Mouse (Mus musculus) testis, postnatal 14 days (tissue): ENCODE measurements at regions not wholly inside any gene's neighbourhood (a gene's known extent, or its start where the extent isn't known, plus 50 kb on each side); places are given as distances from the start of the nearest gene placed in this dataset.

Experiments used
- DNase-seq: peaks from one replicate; pipeline ENCODE4 v3.0.0; 2021; ENCODE audit warnings: low spot score

DNA sequence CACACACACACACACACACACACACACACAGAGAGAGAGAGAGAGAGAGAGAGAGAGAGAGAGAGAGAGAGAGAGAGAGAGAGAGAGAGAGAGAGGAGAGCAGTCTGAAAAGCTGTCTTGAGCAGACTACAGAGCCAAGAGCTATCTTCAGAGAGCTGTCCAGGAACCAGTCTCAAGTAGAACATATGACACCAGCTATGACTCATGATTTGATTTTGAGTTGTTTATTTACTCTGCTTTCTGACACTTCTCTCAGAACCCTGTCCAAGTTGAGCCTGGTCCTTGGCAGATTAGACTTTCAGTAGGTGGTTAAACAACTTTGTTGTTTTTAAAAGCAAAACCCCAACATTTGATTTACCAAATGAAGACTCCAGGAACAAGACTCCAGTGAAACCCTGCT, 420.8 kb upstream of the Lcorl start:
- DNase-seq, result no peak

DNA sequence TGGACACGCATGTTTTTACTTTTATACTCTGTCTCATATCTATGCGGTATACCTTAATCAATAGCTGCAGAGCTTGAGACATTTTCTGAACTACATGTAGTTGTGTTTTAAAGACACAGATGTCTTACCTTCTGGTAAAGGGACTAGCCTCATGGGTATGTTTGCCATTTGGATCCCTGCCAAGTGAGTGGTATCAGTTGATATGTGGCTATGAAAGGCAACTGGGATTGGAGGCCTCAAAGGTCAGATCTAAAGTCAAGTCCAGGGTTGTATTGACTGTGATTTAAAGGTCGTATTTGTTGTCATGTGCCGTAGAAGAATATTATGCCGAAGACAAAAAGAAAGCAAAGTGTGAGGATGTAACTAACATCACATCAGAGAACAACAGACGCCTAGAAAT, 399.3 kb upstream of the Lcorl start:
- no peak for DNase-seq

DNA sequence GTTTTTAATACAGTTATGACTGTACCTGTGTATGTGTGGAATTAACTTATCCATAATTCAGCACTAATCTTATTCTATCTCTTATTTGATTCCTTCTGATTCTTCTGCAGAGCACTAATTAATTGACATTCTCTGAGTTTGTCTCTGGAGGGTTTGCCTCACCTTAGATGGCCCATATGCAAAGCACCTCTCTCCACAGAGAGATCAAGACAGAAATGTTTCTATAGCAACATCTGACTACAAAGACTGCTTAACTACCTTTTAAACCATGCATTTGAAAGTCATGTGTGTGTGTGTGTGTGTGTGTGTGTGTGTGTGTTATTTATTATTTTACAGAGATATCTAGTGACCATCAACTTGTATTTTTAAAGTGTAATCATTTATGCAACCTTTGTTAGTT, 396.5 kb upstream of the Lcorl start:
- DNase-seq, result no peak

DNA sequence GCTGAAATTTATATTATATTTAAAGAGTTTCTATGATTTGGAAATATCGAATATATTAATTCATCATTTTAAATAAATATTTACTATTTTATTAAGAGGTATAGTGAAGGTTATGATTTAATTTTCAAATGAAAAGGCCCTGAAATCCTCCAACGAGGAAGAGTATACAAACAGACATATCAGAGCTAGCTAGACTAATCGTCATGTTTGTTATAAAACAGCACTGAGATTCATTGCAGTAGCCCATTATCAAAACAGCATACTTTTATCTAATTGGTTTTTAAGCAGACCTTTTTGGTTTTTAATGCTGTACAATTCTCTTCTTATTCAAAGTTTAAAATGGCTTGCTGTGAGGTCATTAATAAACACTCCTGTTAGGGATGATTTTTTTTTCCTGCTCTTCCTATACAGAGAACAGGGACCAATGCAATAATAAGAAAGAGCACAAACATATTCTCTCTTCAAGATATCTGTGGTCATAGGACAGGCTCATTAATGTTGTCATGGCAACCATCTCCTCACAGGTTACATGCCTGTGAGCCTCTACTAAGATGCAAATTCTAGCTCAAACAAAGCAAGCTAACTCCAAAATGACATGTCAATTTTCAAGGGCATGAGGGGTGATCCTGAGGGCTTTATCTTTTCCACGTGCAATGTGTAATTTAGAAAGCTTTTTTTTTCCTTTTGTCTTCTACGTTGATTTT, 378.1 kb upstream of the Lcorl start:
- DNase-seq, result no peak

DNA sequence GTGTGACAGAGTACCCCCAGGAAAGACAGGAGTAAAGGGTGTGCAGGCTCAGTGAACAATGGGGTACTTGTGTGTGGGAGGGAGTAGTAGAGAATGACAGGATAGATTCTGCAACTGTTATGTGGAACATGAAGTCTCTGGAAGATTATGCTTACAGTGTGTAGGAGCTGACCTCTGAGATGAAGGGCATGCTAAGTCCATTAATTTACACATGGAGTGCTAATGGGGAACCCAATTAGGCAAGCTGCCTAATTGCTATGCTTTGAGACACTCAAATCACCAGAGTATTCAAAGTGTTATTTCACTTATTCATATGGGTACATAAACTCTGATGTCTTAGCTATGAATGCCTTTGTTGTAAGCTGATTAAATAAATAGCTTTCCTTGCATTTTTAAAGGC, 375.4 kb upstream of the Lcorl start:
- no peak for DNase-seq

DNA sequence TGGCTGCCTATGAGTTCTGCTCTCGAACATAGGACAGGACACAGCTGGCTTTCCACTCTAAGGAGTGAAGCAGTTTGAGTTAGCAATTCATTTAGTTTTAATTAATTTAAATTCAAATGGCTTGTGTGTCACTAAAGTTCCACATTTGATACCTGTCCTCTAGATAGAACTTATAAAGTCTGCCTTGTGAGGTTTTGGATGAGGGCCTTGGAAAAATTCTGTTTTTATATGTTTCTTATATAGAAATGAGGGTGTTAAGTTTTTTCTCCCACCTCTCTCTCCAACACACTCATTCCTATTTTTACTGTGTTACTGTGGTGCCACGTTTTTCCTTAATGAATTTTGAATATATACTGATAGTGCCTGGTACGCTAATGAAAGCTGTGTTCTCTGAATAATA, 371.3 kb upstream of the Lcorl start:
- no peak for DNase-seq

DNA sequence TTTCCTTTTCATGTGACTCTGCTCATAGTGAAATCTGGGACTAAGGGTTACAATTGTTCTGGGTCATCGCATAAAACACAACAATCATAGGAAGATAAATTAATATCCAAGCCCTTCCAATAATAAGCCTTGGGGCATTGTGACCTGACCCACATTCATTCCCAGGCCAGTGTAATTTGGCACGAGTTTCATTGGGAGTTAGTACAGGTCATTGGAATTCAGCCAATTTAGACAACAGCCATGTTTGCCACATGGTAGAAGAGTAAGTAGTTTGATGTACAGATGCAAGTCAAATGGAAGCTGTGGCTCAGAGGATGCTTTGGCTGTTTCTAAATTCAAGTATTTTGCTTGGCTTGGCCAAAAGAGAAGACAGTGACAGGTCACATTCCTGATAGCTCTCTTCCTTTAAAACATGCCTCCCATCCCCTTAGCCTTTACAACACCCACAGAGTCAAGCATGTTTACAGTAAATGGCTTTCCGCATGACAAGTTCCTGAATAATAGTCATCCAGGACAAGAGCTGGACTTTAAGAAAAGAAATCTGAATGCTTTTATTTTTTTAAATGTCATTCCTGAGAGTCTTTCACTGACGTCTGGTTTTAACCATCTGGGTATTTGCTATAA, 355.5 kb upstream of the Lcorl start:
- no peak for DNase-seq

DNA sequence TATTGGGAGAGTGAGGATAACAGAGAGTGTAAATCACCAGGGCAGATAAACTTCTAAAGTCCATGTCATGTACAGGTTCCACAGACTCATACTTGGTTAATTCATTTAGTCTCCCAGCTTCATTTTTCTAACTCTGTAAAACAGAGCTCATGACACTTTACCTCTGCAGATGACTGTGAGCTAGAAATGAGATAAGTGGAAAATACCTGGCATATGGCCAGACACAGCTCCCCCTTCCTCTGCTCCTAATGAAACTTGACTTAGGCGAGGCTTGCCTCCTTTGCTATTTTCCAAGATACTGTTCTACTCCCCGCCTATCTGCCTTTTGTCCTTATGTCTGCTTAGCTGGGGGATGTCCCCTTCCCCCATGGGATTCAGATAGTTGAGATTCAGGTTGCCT, 351.7 kb upstream of the Lcorl start:
- DNase-seq, result no peak

DNA sequence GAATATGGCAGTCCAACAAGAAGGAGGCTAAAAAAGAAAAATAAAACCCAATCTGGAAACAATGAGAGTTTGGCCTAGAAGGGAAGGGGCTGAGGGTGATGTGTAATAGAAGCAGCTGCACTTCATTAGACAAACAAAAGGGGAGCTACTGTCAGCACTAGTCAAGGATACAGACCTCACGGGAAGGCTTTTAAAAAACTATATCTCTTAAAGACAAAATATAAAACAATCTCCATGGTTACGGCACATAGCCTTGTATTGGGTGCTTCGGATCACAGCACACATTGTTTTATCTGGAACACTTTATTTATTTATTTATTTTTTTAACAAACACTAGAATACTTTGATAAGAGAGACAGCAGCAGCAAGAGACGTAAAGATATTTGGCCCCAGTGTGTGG, 346.3 kb upstream of the Lcorl start:
- DNase-seq, result no peak

DNA sequence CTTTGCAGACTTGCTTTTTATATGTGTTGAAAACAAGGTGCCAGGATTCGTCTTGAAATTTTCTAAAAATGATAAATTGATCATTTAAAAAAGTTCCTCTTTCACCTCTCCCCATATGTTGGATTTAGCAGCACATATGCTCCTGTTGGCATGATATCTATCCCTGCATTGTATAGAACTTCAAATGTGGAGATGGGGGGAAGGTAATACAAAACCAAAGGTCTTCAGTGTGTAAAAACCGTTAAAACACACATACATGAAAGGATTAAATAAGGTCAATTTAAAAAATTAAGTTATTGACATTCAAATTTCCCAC, 345.0 kb upstream of the Lcorl start:
- no peak for DNase-seq

DNA sequence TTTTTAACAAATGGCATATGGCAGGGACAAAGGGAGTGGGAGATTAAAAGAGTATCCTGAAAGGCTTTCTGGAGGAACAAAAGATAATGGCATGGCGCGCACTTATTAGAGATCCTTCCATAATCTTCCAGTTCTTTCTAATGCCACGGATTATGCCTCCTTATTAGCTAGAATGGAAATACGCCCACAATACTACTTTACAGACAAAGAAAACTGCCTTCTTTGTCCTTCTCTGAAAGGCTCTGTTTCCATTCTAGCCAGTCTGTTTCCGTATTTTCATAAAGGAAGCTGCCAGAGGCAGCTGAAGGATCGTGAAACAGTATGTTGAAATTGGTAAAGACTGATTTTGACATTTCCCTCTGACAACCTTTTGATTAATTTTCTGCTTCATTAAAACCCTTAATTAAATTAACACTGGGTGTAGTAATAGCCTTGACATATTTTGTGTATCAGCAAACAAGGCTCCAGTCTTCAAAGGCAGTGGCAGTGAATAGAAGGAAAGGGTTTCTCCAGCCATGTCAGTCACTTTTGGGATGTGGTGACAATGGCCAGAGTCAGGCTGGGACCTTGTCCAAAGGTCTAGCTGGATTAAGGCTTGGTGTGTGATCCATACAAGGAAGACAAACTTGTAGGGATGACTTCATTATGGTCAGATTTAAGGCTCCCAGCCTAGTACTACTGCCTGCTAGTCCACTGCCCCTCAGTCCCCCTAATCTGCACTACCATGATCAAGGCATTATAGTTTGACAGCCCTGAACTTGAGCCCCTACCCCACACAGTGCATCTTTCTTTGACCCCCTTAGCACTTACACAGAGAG, 344.4 kb upstream of the Lcorl start:
- DNase-seq, result no peak

DNA sequence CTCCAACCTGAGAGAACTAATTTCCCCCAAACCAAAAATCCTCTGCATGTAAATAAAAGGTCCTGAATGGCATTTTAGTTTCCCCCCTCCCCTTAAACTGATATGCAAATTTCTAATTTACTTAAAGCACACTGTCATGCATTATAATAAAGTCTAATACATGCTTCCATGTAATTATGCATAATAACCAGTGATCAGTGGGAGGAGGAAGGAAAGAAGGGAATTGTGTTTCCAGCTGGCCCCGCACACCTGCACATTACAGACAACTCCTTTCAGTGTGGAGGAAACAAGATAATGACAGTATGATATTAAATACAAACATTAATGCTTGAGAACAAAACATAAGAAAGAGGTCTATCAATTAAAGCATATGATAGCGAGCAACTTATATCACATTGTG, 329.5 kb upstream of the Lcorl start:
- DNase-seq, result no peak

DNA sequence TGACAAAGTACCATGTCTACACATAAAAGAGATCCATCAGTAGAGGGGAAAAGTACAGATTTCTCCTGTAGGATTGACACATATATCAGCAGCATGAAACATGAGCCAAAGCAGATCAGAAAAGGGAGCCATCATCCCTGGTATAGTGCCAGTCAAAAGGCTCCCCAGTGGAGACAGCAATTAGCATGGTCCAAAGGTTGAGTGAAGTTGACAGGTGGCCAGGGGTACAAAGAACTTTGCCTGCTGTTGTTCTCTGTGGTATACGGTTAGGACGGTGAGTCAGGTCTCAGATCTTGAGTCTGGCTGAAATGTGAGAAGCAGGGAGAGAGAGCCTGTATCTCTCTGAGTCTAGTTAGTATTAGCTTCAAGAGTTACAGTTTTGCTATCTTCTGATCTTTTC, 324.7 kb upstream of the Lcorl start:
- no peak for DNase-seq

DNA sequence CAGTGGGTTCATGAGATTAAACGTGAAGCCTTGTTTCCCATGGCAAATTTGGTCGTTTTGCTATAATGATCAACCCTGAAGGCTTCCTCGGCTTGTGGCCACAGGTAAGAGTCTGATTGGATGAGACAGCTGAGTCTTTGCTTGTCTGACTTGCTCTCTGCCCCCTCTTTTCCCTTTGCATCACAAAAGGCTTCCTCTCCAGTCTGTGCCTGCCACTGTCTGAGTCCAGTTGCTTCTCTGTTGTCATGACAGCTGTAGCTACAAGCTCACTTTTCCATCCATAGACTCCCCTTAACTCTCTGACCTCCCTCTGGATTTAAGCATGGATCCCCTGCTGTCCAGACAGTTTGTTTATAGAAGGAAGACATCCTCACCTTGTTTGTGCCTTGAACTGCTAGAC, 314.9 kb upstream of the Lcorl start:
- DNase-seq, result no peak

DNA sequence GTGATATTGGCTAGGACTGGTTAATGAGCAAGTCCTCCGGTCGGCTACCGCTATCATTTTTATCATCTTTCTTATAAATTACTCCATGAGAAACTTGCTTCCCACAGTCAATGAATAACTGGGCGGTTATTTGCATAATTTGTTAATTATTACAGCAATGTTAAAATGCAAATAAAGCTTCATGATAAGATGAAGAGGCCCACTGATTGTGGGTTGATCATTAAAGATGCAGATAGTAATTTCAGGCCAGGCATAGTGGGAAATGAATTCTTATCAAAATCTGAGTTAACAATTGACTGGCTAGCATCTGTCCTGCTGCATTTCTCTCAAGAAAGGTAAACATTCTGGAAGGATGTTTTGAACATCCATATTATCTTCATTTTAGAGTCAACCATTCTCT, 303.4 kb upstream of the Lcorl start:
- DNase-seq, result no peak

DNA sequence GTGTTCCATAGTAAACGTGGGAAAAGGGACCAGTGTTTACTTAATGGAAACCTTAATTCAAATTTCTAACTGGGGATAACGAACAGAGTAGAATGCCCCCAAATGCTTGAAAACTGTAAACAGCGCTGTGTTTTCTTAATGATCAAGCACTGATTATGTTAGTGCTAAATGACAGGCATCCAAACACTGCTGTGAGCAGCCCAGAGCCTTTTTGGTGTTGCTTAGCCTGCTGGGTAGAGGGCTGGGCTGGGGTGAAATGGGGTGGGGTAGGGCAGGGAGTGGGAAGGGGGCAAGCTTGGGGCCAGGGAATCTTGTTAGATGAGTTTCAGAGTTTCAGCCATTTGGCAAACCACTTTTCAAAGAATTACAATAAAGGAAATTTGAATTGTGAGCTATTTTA, 294.6 kb upstream of the Lcorl start:
- DNase-seq, result no peak

DNA sequence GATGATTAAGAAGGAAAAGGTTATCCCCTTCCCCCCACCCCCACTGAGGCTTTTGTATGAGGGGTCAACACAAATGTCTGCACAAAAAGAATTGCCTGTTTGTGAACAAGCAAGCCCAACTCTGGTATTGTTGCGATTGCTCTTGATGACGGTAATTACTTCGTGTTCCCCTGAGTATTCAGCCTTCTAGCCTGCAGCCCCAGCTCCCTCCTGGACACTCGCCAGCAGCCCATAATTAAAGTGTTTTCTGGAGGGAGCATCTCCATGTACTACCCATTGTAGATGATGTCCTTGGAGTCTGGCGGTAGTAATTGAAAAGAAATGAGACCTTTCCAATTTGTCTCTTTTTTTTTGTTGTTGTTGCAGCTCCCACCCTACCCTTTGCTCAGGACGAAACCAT, 293.4 kb upstream of the Lcorl start:
- no peak for DNase-seq

DNA sequence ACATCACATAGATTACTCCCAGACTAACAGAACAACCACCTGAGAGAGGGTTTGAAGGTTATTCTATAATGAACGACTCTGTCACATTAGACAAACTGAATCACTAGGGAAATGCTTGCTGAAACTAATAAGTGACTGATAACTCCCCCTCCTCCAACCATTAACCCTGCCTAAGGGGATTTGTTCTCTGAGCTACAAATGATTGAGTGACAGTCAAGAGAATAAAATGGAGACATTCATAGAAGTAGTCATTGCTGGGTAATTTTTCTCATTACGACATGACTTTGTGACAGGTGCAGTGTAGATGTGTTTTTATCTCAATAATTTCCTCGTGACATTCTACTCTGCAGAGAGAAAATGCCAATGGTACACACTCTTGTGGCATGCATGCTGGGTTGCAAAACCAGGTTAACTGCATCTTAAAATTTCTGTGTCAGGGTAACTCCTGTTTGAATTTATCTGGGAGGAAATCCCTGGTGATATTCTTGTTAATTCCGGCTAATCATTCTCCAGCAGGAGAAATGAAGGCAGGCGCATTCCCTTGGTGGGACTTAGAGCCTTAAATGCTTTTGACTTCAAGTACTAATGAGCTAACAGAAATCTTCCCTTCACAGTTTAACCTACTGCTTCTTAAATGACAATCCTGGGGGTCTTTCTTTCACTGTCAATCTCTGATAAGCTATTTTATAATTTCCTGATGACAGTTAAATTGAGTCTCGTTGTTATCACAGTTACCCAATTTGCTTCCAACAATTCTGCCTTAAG, 292.6 kb upstream of the Lcorl start:
- no peak for DNase-seq

DNA sequence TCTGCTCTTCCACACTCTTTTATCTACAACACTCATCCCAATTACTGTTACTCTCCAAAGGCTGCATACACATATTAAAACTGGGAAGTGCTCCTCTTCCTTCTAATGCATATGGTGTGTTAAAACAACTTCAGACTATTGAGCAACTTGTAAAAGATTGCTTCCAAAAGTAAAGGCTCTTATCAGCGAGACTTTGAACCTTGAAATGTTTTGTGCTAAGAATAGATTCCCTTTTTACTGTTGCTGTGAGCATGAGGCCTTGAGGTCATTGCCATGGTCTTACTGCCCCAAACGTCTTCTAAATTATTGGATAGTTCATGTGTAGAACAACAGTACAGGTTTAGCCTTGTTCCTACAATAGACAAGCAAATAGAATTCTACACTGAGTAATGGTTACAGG, 281.6 kb upstream of the Lcorl start:
- no peak for DNase-seq

DNA sequence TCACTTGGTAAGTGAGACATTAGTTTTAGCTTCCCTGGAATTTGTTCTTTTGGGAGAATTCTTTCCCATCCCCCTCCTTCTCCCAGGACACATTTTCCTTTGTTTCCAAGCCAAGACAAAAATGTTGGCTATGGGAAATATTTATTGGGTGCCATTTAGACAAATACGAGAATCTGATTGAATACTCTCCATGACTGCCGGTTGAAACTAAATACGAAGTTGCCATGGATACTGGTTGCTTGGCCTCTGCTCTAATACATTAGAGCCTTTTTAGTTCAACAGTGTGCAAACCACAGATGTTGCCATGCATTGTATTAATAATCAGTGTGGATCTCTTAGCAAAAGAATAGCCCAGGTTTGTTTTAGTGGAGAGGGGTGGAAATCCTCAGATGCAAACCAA, 280.3 kb upstream of the Lcorl start:
- DNase-seq, result no peak

DNA sequence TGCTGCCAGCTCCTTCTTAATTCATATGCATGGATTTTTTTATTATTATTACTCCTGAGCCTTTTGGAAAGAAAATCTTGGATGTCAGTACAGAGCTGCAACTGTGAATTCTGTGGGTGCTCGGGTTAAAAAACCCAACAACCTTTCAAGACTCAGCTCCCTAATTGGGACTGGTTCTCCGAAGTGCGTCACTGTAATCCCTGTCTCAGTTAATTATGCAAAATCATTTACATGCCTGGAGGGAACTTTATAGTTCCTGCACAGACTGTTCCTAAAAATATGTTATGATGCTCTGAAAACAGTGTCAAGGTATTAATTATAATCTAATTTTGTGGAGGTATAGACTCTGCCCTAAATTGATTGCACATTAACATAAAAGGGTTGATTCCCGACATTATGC, 250.6 kb upstream of the Lcorl start:
- DNase-seq, result no peak

DNA sequence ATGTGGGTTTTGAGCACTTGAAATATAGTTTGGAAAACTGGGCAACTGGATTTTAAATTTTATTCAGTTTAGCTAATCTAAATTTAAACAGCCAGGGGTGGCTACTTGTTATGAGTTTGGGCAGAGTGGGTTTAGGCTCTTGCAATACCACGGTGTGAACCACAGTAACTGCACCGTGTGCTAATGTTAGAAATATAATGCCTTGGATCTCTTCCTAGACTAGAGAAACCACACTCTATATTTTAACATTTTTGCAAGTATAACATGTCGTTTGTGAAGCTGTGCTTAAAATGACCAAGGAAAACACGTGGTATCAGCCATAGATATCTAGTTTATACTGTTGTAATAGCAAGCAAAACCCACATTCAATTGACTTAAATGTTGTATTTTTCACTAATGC, 245.9 kb upstream of the Lcorl start:
- DNase-seq, result no peak

DNA sequence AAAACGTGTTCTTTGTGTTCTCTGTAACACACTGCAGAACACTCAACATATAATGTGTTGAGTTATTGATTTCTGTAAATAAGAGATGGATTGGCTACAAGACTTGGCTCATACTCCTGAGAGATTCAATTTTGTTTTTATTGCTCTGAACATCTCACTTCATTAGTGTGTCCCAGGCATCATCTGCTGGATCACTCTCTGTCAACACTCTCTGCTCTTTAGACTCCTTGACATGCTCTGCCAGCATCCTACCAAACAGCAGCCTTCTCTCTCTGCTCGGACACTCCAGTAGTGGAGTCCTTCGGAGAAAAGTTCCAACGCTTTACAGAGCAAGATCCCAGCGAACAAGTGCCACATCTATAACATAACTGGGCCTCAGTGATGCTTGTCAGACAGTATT, 235.1 kb upstream of the Lcorl start:
- DNase-seq, result no peak
